Mouse (Mus musculus) myocyte (in vitro differentiated cells): ENCODE measurements around the gene Dgke. TPM values are rescaled to one million over a fixed set of nuclear protein-coding genes. Genes with fewer than 3 reads are reported as not detected.

Experiments
- H3K27me3 ChIP-seq: one replicate; pipeline ENCODE4 v1.6.1; 2011; ENCODE audit not compliant: control insufficient read depth, insufficient read depth, insufficient read length
- H3K36me3 ChIP-seq: one replicate; pipeline ENCODE4 v1.6.1; 2011; ENCODE audit not compliant: control insufficient read depth, insufficient read depth
- H3K4me2 ChIP-seq: one replicate; pipeline ENCODE4 v1.6.1; 2011; ENCODE audit warnings: low read depth, control low read depth
- H3K4me3 ChIP-seq: one replicate; pipeline ENCODE4 v1.5.1; 2011; ENCODE audit warnings: mild to moderate bottlenecking, control low read depth, moderate library complexity
- H3K79me2 ChIP-seq: one replicate; pipeline ENCODE4 v1.6.1; 2011; ENCODE audit not compliant: control insufficient read depth, insufficient read depth
- H3ac ChIP-seq: one replicate; pipeline ENCODE4 v1.6.1; 2011; ENCODE audit not compliant: control insufficient read depth, insufficient read length
- CEBPB ChIP-seq: IDR thresholded peaks from 2 replicates; pipeline ENCODE4 v1.6.1; 2011; ENCODE audit warnings: mild to moderate bottlenecking, moderate library complexity; ENCODE audit not compliant: poor library complexity, insufficient read depth, severe bottlenecking
- E2F4 ChIP-seq: IDR thresholded peaks from one replicate; pipeline ENCODE4 v1.6.1; 2011; ENCODE audit warnings: mild to moderate bottlenecking, control low read depth, moderate library complexity; ENCODE audit not compliant: insufficient read depth
- MAX ChIP-seq: IDR thresholded peaks from one replicate; pipeline ENCODE4 v1.6.1; 2011; ENCODE audit warnings: low read depth, mild to moderate bottlenecking, control low read depth
- MYOD1 ChIP-seq, 3 experiments: IDR thresholded peaks; one replicate each; pipeline ENCODE4 v1.6.1; 2011; ENCODE audit warnings: control low read depth in 2 of 3, low read depth in 2 of 3, mild to moderate bottlenecking in 2 of 3, moderate library complexity in 1 of 3; ENCODE audit not compliant: insufficient read length in 2 of 3, control insufficient read depth in 1 of 3
- MYOG ChIP-seq, 3 experiments: IDR thresholded peaks; one replicate each; pipeline ENCODE4 v1.6.1; 2011; ENCODE audit warnings: control low read depth in 2 of 3, low read depth in 2 of 3, mild to moderate bottlenecking in 2 of 3; ENCODE audit not compliant: insufficient read length in 2 of 3, control insufficient read depth in 1 of 3, insufficient read depth in 1 of 3
- POLR2A ChIP-seq: IDR thresholded peaks from one replicate; pipeline ENCODE4 v1.6.1; 2011; ENCODE audit warnings: low read depth, mild to moderate bottlenecking, control low read depth, moderate library complexity; ENCODE audit not compliant: insufficient read length
- POLR2AphosphoS2 ChIP-seq: IDR thresholded peaks from one replicate; pipeline ENCODE4 v1.6.1; 2011; ENCODE audit warnings: low read depth, control low read depth; ENCODE audit not compliant: insufficient read length
- REST ChIP-seq: IDR thresholded peaks from one replicate; pipeline ENCODE4 v1.6.1; 2011; ENCODE audit warnings: mild to moderate bottlenecking, control low read depth, moderate library complexity; ENCODE audit not compliant: insufficient read depth, insufficient read length
- SRF ChIP-seq: IDR thresholded peaks from one replicate; pipeline ENCODE4 v1.6.1; 2011; ENCODE audit warnings: low read depth; ENCODE audit not compliant: control insufficient read depth, insufficient read length
- TCF12 ChIP-seq: IDR thresholded peaks from one replicate; pipeline ENCODE4 v1.6.1; 2011; ENCODE audit warnings: mild to moderate bottlenecking, control low read depth; ENCODE audit not compliant: poor library complexity, insufficient read depth, severe bottlenecking
- TCF3 ChIP-seq: IDR thresholded peaks from one replicate; pipeline ENCODE4 v1.6.1; 2011; ENCODE audit warnings: low read depth, control low read depth; ENCODE audit not compliant: insufficient read length
- USF1 ChIP-seq: IDR thresholded peaks from one replicate; pipeline ENCODE4 v1.6.1; 2011; ENCODE audit warnings: low read depth, mild to moderate bottlenecking, control low read depth, moderate library complexity
- polyA plus RNA-seq: library from polyadenylated mRNA; unstranded; fragments of >200 nt; fragmentation: generic; extraction: Trizol; gene quantifications from one replicate; pipeline ENCODE4 v1.2.1, GENCODE M21; 2012; ENCODE audit warnings: missing spikeins

The Dgke gene
- polyA plus RNA-seq, 1 experiment = 1.5 TPM

DNA sequence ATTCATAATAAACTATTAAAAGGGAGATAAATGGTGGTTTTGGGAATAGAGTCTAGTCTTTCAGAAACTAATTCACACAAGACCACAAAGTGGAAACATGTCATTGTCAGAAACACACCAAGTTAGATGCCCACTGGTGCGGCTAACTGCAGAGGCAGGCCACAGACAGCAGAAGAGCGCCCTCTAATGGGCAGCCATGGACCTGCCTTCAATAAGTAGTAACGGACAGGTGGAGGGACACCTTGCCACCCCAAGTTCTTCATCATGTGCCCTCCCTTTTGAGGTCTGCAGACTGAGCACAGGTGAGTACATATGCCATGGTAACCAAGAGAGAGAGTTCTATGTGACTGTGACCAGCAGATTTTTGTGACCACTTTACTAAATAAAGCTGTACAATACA lies 27.3 kb downstream of the Dgke start:
- H3K4me2 ChIP-seq = no peak overlapping the region
- no peak overlapping the region for H3ac ChIP-seq
- no peak for TF ChIP-seq REST
- no peak for TF ChIP-seq SRF
- TF ChIP-seq CEBPB = no peak
- no peak for TF ChIP-seq TCF12
- TF ChIP-seq MYOG (IDR thresholded peaks at IDR 0.05; ENCODE audit: control insufficient read depth in 1 of 3, insufficient read depth in 1 of 3, insufficient read length in 2 of 3, low read depth in 2 of 3) = no peak
- H3K4me3 ChIP-seq = no peak overlapping the region
- peaks cover 13% of the 10 kb centered on the region for H3K36me3 ChIP-seq
- no peaks in the 10 kb centered on the region for H3K27me3 ChIP-seq
- H3K79me2 ChIP-seq = no peaks in the 10 kb centered on the region

DNA sequence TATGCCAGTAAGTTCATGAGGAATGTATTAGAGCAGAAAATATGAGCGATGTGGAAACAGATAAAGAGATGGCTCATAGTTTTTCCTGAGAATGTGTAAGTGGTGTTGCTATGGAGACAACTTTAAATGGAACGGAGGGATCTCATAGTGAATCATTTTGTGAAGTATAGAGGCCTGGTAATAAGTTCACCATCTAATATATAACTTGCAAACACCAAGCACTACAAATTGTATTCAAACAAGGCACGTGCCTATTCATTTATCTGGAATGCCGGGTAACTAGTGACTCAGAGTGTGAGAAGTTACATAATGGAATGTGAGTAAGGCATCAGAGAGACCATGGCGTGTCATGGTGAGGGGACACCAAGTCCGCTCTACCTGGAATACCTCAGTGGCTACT lies 28.2 kb downstream of the Dgke start:
- TF ChIP-seq E2F4 (no peak), CEBPB (no peak), SRF (no peak), POLR2AphosphoS2 (no peak), MYOD1 (IDR thresholded peaks at IDR 0.05; ENCODE audit: control insufficient read depth in 1 of 3, insufficient read length in 2 of 3, low read depth in 2 of 3) (no peak), TCF3 (no peak)
- Histone ChIP-seq H3ac (no peak overlapping the region), H3K36me3 (peaks cover 11% of the 10 kb centered on the region), H3K27me3 (no peaks in the 10 kb centered on the region), H3K4me2 (no peak overlapping the region), H3K4me3 (no peak overlapping the region), H3K79me2 (no peaks in the 10 kb centered on the region)

DNA sequence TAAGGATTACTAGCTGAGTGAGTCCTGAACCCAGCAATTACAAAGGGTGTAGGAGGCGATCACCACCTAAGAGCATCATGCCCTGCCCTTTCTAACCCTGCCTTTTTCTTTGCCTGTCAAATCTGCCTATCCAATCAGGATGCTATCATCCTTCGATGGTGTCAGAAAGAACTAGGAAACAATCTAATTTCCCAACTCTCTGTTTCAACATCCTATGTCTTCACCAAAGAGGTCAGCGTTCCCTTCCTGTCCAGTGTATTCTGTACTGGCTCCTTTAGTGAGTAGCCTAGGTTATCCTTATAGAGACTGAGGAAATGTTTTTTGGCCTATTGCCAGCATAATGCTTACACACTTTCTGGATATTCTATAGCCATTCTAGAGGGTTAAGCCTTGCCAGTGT lies 31.1 kb downstream of the Dgke start:
- TF ChIP-seq TCF12 (no peak), POLR2A (no peak), MYOD1 (IDR thresholded peaks at IDR 0.05; ENCODE audit: control insufficient read depth in 1 of 3, insufficient read length in 2 of 3, low read depth in 2 of 3) (no peak), REST (no peak), USF1 (no peak), POLR2AphosphoS2 (no peak), MAX (no peak), SRF (no peak), E2F4 (no peak), MYOG (IDR thresholded peaks at IDR 0.05; ENCODE audit: control insufficient read depth in 1 of 3, insufficient read depth in 1 of 3, insufficient read length in 2 of 3, low read depth in 2 of 3) (no peak), TCF3 (no peak), CEBPB (no peak)
- H3K27me3 ChIP-seq = no peaks in the 10 kb centered on the region
- H3ac ChIP-seq = no peak overlapping the region
- H3K79me2 ChIP-seq = no peaks in the 10 kb centered on the region
- H3K4me3 ChIP-seq = no peak overlapping the region
- H3K4me2 ChIP-seq = no peak overlapping the region
- peaks cover 11% of the 10 kb centered on the region for H3K36me3 ChIP-seq

DNA sequence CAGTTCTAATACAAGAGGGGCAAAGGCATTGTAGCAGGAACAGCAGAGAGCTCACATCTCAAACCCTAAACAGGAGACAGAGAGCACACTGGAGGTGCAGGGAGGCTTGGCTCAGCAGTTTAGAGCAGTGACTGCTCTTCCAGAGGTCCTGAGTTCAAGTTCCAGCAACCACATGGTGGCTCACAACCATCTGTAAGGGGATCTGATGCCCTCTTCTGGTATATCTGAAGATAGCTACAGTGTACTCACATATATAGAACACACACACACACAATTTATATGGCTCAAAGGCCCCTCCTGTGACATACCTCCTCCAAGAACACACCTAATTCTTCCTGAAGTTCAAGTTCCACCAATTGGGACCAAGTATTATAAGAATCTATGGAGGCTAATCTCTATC lies 32.1 kb downstream of the Dgke start:
- Histone ChIP-seq H3K79me2 (no peaks in the 10 kb centered on the region), H3K4me3 (no peak overlapping the region), H3K4me2 (no peak overlapping the region), H3K27me3 (no peaks in the 10 kb centered on the region), H3ac (no peak overlapping the region), H3K36me3 (peaks cover 11% of the 10 kb centered on the region)
- TF ChIP-seq CEBPB = no peak
- no peak for TF ChIP-seq REST
- no peak for TF ChIP-seq USF1
- no peak for TF ChIP-seq TCF12
- TF ChIP-seq MAX = no peak
- no peak for TF ChIP-seq SRF
- TF ChIP-seq MYOD1 (IDR thresholded peaks at IDR 0.05; ENCODE audit: control insufficient read depth in 1 of 3, insufficient read length in 2 of 3, low read depth in 2 of 3) = no peak

DNA sequence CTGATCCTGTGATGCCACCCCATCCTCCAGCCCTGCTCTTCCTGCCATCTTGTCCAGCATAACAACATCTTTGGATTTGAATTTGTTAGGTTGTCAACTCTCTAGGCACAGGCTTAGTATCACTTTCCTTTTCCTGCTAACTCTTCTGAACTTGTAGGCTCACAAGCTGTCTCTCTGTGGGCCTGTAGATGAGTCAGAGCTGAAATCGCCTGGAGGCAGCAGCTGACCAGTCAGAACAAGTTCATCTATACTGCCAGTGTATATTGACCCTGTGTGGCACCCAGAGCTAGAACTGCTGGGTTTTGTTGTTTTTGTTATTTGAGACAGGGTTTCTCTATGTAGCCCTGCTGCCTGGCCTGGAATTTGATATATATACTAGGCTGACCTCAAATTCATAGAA lies 35.5 kb downstream of the Dgke start:
- Histone ChIP-seq H3K27me3 (no peaks in the 10 kb centered on the region), H3K4me3 (no peak overlapping the region), H3K79me2 (no peaks in the 10 kb centered on the region), H3ac (no peak overlapping the region), H3K4me2 (no peak overlapping the region), H3K36me3 (peaks cover 5% of the 10 kb centered on the region)
- TF ChIP-seq MAX (no peak), TCF3 (no peak), MYOD1 (IDR thresholded peaks at IDR 0.05; ENCODE audit: control insufficient read depth in 1 of 3, insufficient read length in 2 of 3, low read depth in 2 of 3) (peak in 1 of 3 experiments; percentile 14), SRF (no peak)

DNA sequence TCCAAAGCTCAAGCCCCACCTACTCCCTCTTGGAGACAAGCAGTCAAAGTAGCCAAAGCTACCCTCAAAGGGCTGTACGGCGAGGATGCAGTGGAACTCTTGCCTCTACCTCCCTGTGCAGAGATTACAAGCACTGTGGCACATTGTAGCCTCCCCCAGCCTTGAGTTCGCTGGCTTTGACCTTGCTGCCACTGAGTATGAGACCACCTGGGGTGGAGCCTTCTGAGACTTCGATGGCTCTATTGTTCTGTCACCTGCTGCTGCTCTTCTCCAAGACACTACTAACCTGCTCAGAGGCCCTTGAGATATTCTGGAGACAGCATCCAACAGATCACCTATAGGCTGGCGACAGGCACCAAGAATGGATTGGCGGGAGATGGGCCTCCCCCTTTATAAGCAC lies 36.1 kb downstream of the Dgke start:
- peaks cover 3% of the 10 kb centered on the region for H3K36me3 ChIP-seq
- no peaks in the 10 kb centered on the region for H3K27me3 ChIP-seq
- TF ChIP-seq REST (no peak), MYOG (IDR thresholded peaks at IDR 0.05; ENCODE audit: control insufficient read depth in 1 of 3, insufficient read depth in 1 of 3, insufficient read length in 2 of 3, low read depth in 2 of 3) (no peak), SRF (no peak), E2F4 (no peak), TCF12 (no peak), USF1 (no peak), CEBPB (no peak), MAX (no peak), POLR2A (no peak), MYOD1 (IDR thresholded peaks at IDR 0.05; ENCODE audit: control insufficient read depth in 1 of 3, insufficient read length in 2 of 3, low read depth in 2 of 3) (no peak), TCF3 (no peak), POLR2AphosphoS2 (no peak)
- H3ac ChIP-seq = no peak overlapping the region
- no peak overlapping the region for H3K4me3 ChIP-seq
- no peaks in the 10 kb centered on the region for H3K79me2 ChIP-seq
- H3K4me2 ChIP-seq = no peak overlapping the region
